Mouse (Mus musculus) CH12F3 (cell line): ENCODE results near the gene Xylt2.
"Not testable (repeated sequence)": the region's sequence is repeated elsewhere in the genome, so short reads cannot be mapped to it uniquely, and the experiment has no call there.

Source experiments
- in situ Hi-C: fragments of 300-500 bp; cut with MboI; formaldehyde crosslinking; loops from 2 replicates; pipeline ENCODE4 v1.14.3; 2020; ENCODE audit warnings: low sequenced_read_pairs

The Xylt2 gene

GRCm38 (mm10) chr11:94676754-94677606 lies at the start of gene Xylt2:
Gene Xylt2, minus strand, starts transcription at chr11:94677515.
- in situ Hi-C loops, result no loop called here

- in situ Hi-C loops, result no loop called here
Observed at GRCm38 (mm10) chr11:94719216-94719615, 41.9 kb upstream of the Xylt2 start.

DNA sequence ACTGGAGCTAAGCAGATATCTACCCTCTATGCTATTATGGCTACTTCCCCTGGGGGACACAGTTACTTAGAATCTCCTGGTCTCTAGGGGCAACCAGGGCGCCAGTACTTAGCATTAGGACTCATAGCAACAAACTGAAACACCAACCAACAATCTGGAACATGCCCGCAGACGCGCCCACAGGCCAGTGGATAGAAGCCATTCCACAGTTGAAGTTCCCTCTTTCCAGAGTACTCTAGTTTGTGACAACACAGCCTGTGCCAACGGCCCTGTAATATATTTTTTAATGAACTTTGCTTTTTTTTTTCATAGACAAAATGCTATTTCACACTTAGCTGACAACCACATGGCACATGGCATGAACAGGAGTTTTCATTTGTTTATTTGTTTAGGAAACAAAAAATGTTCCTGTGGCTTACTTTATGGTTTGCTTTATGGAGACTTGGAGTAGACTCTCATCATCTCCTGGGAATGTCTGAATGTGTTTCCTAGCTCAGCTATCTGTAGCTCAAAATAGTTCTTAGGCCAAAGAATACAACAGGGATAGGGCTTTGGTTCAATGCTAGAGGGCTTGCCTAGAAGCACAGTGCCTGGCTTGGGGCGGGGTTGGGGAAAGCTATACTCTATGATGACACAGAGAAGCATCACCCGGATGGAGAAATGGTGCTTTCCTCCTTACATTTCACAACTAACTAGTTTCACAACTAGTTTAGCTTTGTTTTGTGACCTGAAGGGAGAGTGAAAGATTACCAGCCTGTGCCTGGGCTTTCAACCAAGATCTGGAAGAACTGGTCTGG lies 41.0 kb upstream of the Xylt2 start:
- in situ Hi-C loops, result no loop called here

DNA sequence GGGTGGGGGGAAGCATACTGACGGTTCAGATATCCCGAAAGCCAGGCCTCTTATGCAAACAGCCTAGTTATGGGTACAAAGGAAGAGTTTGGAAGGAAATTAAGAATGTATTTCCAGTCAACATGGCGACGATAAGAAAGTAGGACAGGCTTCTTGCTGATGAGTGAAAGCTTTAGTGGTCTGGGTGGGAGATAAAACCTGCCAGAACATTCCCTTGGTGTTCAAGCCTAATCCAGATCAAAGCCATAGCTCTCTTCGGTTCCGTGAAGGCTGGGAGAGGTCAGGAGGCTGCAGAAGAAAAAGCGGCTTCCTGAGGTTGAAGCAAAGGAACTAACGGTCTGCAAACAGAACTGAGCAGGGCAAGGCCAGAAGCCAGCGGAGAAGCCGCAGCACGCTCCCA lies 39.9 kb upstream of the Xylt2 start:
- in situ Hi-C loops, result no loop called here

DNA sequence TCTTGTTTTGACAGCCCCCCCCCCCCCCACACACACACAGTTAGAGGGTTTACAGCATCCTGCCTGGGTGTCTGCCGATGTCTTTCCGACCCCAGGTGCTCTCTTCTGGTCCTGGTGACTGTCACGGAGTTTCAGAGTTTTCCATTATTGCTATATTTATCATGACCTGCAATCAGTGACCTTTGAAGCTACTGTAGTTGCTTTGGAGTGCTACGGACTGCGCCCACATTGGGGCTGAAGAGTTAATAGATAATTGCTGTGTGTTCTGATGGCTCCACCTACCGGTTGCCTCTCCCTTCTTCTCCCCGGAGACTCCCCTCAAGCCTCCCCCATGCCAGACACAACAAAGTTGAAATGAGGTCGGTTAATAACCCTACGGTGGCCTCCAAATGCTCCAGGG lies 39.4 kb upstream of the Xylt2 start:
- in situ Hi-C loops, result no loop called here

DNA sequence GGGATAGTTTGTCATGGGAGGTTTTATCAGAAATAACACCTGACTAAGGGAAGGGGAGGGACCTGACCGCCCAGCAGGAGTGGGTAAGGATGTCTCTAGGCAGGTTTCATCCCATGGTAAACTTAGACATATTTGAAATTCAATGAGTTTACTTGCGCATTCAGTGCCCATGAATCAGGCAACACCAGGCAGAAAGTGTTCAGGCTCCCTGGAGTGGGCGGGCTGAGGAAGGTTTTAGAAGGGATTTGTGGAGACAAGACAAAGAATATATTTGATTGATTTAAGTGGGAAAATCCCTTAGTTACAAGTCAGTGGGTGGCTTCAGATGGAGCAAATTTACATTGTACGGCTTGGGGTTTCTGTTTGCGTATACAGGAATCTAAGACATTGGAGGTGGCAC lies 38.3 kb upstream of the Xylt2 start:
- in situ Hi-C loops, result no loop called here

DNA sequence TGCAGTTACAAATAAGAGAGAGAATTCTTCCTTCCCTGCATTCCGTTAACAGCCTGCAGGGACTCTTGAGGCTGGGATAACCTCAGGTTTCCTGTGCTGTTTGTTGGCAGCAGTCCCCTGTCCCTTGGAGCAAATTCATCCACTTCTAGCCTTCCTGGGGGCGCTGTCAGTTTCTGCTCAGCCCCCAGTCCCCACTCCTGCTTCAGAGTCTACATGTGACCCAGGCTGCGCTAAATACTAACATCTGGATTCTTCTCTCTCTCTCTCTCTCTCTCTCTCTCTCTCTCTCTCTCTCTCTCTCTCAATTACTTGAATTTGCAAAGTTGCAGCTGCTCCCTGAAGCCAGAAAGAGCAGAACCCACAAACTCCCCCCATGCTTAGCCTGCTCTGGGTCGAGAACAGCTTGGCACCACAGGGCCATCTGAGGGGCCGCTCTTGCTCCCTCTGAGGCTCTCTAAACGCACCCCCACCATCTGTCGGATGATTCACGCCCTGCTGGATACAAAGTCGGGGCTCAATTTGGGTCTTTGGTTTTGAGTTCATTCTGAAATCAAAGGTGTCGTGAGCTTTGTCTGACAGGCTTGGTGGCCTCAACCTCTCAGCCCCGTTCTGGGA lies 36.0 kb upstream of the Xylt2 start:
- in situ Hi-C loops, result no loop called here

GRCm38 (mm10) chr11:94704472-94704871 lies 27.2 kb upstream of the Xylt2 start, which contains the start of gene Gm11541:
Gene Gm11541, minus strand, starts transcription at chr11:94704499.
- in situ Hi-C loops, result no loop called here

GRCm38 (mm10) chr11:94704020-94704419 lies 26.7 kb upstream of the Xylt2 start:
- in situ Hi-C loops, result no loop called here

DNA sequence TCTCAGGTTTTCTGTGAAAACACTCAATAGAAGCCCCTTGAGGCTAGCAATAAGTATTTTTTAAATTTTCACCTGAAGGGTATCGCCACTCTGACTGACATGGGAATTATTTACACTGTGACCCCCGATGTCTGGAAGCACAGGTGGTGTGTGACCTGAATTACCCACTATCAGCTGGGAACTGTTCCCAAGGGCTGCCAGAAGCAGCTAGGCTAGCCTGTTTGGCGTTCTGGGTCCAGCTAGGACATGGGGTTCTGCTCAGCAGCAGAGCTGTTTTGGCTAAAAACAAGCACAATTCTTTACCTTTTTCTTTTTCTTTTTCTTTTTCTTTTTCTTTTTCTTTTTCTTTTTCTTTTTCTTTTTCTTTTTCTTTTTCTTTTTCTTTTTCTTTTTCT lies 24.9 kb upstream of the Xylt2 start:
- in situ Hi-C loops, result no loop called here

GRCm38 (mm10) chr11:94701401-94702215 lies 24.3 kb upstream of the Xylt2 start:
- in situ Hi-C loops, result no loop called here

- in situ Hi-C loops, result no loop called here
Observed at GRCm38 (mm10) chr11:94699399-94699798, 22.1 kb upstream of the Xylt2 start.

GRCm38 (mm10) chr11:94697703-94698464 lies 20.6 kb upstream of the Xylt2 start:
- in situ Hi-C loops, result no loop called here

DNA sequence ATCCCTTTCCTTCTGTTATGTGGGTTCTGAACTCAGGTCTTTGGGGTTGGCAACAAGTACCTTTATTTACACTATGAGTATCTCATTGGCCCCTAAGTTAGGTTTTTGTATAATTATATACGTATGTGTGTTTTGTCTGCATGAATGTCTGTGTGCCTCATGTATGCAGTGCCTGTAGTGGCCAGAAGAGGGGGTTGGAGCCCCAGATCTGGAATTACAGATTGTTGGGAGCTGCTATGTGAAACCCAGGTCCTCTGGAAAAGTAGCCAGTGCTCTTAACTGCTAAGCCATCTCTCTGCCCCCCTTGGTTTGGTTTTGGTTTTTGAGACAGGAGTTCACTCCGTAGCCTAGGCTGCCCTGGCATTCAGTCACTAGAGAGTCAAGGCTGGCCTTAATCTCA lies 19.8 kb upstream of the Xylt2 start:
- in situ Hi-C loops, result no loop called here

DNA sequence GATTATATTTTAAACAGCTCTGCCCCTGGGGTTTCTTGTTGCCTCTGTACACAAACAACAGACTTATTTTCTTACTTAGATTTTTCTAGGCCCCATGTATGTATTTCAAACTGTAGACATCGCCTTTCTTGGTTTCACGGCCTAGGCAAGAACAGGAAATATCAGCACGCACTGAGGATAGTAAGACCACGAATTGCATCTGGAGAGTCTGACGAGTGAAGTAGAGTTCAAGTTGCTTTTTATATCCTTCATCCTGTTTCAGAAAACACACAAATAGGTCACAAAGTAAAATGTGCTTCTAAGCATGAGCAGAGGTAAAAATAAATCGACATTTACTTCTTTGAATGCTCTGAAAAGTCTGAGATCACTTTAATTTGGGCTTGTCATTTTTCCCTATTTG lies 18.2 kb upstream of the Xylt2 start:
- in situ Hi-C loops, result no loop called here

GRCm38 (mm10) chr11:94692502-94692901 lies 15.2 kb upstream of the Xylt2 start:
- in situ Hi-C loops, result not testable (repeated sequence)

GRCm38 (mm10) chr11:94687178-94687577 lies 9.9 kb upstream of the Xylt2 start:
- in situ Hi-C loops, result no loop called here

DNA sequence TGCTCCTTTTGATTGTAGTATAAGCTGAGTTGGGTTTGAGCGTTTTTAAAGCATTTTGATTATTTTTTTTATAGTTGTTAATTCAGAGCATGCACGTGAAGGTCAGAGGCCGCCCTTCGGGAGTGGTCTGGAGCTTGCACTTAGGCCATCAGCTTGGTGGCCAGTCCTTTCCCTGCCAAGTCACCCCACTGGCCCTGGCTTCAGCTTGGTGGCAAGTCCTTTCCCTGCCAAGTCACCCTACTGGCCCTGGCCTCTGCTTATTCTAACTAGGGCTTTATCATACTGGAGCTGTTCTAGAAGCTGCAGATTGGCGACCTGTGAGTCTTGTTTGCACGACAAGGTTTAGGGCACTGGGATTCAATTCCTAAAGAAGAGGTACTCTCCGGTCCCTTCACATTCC lies 5.1 kb upstream of the Xylt2 start:
- in situ Hi-C loops, result no loop called here

DNA sequence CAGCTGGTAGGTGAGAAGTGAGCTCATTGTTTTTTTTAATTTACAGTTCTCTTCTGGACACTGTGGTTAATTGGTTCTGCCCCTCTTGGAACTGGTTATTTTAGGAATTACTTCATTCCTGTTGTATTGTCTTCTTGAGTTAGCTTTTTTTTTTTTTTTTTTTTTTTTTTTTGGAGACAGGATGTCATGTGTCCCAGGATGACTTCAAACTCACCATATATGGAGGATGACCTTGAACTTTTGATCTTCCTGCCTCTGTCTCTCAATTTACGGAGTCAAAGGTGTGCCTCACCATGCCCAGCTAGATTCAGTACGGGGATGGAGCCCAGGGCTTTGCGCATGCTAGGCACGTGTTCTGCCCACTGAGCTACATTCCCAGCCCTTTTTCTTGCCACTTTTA lies 4.3 kb upstream of the Xylt2 start:
- in situ Hi-C loops, result no loop called here

- in situ Hi-C loops, result no loop called here
Observed at GRCm38 (mm10) chr11:94680639-94681038, 3.3 kb upstream of the Xylt2 start.
